Mouse (Mus musculus): Measurements from ENCODE around the gene Slc37a4.
"Not testable (repeated sequence)": the region's sequence is repeated elsewhere in the genome, so short reads cannot be mapped to it uniquely, and the experiment has no call there.

Gene Slc37a4

GRCm38 (mm10) chr9:44398551-44398950, 1.9 kb downstream of the Slc37a4 start:
- DNase-seq (ENCODE audit: low spot score), result no peak

GRCm38 (mm10) chr9:44399114-44399794, 2.6 kb downstream of the Slc37a4 start:
- no peak for DNase-seq (ENCODE audit: low spot score)

DNA sequence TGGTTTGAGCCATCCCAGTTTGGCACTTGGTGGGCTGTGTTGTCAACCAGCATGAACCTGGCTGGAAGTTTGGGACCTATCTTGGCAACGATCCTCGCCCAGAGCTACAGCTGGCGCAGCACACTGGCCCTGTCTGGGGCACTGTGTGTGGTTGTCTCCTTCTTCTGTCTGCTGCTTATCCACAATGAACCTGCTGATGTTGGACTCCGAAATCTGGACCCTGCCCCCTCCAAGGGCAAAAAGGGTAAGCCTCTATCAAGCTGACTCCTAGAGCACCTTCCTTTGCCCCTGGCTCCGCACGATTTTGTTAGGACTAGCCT, 3.1 kb downstream of the Slc37a4 start:
- no peak for DNase-seq (ENCODE audit: low spot score)

GRCm38 (mm10) chr9:44401081-44401480, 4.4 kb downstream of the Slc37a4 start:
- DNase-seq (ENCODE audit: low spot score), result no peak

GRCm38 (mm10) chr9:44405011-44405410, 8.4 kb downstream of the Slc37a4 start:
- no peak for DNase-seq (ENCODE audit: low spot score)

GRCm38 (mm10) chr9:44406906-44407751, 10.5 kb downstream of the Slc37a4 start, which contains the start of the genes Rps25 and Trappc4:
TSS of gene Rps25 (plus strand) at chr9:44407139.
TSS of gene Trappc4 (minus strand) at chr9:44407600.
- DNase-seq (ENCODE audit: low spot score), result peak; percentile 87

DNA sequence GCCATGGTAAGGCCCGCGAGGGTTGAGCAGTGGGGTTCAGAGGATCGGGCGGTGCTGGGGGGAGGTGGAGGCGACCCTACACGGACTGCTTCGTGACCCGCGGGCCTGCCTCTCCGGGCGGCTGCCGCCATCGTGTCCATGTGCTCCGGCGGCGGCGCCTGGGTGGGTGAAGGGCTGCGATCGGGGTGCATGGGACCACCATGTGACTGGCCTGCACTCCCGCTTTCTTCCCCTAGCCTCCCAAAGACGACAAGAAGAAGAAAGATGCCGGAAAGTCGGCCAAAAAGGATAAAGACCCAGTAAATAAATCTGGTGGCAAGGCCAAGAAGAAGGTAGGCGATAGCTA, 11.1 kb downstream of the Slc37a4 start:
- no peak for DNase-seq (ENCODE audit: low spot score)

DNA sequence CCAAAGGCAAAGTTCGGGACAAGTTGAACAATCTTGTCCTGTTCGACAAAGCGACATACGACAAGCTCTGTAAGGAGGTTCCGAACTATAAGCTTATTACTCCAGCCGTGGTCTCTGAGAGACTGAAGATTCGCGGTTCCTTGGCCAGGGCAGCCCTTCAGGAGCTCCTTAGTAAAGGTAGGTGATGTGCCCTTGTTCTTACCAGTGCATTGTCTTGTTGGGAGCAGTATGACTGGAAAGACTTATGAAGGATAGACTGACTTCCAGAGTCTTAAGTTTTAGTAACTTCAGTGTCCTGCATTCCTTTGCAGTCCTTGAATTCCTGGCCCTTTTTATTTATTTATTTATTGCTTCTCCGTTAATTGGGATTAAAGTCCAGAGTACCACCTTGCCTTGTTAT, 12.0 kb downstream of the Slc37a4 start:
- not testable (repeated sequence) for DNase-seq (ENCODE audit: low spot score)

DNA sequence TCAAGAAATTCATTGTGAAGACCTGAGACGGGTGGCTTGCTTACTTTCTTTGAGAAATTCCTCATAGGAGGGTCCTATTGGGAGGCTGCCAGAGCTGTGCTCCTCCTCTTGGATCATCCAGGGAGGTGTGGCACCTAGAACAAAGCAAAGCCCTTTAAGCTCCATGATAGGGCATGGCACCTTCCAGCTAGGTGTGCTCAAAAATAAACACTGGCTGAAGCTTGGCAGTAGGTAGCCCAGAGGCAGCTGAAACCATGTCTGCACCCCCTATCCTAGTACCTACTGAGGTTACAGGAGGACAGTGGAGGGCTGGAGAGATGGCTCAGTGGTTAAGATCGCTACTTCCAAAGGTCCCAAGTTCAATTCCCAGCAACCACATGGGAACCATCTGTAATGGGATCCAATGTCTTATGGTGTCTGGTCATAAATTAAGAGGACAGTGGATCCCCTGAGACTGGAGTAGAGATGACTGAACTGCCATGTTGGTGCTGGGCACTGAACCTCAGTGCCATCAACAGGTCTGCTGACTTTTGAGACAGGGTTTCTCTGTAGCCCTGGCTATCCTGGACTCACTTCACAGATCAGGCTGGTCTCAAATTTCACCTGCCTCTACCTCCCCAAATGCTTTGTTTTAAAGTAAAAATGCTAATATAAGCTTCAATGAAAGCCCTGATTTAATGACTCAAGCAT, 14.1 kb downstream of the Slc37a4 start:
- no peak for DNase-seq (ENCODE audit: low spot score)

- DNase-seq (ENCODE audit: low spot score), result no peak
Observed at GRCm38 (mm10) chr9:44411601-44412130, 15.0 kb downstream of the Slc37a4 start.

GRCm38 (mm10) chr9:44412306-44412705, 15.7 kb downstream of the Slc37a4 start:
- no peak for DNase-seq (ENCODE audit: low spot score)

DNA sequence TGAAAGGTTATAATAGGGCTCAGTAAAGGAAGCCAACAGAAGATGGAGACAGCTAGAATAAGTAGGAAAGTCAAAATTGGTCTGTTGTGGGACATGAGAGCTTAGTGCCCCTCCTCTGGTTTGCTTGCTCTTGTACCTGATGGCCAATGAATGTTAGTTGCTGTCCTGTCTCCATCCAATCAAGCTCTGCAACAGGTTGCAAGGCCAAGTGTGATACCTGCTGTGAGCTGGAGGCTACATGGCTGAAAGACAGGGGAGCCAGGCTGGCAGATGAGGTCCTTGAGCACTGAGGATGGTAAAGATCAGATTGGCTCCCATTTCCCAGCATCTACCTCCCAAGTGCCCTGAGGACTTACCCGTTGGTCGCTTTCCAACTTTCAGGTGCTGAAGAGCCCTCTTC, 16.1 kb downstream of the Slc37a4 start:
- no peak for DNase-seq (ENCODE audit: low spot score)

DNA sequence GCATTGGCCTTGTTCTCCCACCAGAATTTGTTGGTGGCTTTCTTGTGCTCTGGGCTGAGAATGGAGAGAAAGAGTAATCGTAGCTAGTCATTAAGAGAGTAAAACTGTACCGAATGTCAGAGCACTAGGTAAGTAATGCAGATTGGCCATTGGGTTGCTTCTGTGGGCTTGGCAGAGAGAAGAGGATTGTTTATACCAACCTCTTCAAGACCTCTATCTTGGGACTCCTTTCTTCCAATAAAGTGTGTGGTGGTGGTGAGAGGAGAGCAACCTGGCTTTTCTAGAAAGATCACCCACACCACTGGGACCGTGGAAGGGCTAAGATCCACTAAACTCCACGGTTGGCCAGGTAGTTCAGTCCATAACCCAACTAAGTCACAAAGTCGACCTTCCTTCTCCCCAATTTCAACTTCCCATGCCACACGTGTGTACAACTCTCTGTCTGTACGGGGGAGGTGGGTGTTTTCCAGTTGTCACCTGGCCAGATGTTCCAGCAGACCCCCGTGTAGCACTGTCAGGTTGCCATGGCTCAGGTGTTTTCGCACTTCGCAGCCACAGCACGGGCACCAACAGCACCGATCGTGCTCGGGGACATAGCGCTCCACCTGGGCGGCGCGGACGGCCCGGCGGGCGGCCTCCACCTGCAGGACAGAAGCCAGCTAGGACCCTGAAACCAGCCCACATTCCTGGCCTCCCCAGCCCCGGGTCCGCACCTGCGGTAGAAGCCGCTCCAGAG, 20.7 kb downstream of the Slc37a4 start:
- DNase-seq (ENCODE audit: low spot score), result peak; percentile 17

GRCm38 (mm10) chr9:44417892-44418363, 21.3 kb downstream of the Slc37a4 start:
- DNase-seq (ENCODE audit: low spot score), result peak; percentile 89

DNA sequence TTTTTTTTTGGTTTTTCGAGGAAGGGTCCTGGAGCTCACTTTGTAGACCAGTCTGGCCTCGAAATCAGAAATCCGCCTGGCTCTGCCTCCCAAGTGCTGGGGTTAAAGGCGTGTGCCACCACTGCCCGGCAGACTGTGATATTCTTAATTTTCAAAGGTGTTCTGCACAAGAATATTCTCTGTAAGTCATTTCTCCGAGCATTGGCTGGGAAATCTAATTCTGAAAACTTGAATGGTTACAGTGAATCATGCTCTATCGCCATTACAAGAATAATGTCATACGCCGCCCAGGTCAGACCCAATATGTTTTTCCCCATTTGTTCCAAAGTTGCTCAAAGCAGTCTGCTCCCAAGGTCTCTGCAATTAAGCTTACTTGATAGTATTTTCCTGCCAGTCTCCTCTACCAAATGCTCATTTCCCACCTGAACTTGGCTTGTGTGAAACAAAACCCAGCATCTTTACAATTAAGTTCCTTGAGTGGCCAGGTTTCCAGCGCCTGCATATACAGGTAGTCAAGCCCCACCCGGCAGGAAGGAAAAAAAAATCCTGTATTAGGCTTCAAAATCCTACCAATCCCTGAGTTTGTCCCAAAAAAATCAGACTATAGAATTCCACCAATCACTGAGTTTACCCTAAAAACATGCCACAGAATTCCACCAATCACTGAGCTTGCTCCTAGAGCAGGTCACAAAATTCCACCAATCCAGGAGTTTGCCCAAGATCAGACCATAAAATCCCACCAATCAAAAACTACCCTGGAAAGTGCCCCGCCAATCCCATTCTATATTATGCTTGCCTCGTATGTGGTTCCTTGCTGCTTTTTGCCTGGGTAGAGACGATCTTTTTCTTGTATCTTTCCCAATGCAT, 22.1 kb downstream of the Slc37a4 start, which contains the start of gene Ccdc84:
Ccdc84 (minus strand) TSS at position 51 of the 867 bp plus-strand sequence.
- no peak for DNase-seq (ENCODE audit: low spot score)

DNA sequence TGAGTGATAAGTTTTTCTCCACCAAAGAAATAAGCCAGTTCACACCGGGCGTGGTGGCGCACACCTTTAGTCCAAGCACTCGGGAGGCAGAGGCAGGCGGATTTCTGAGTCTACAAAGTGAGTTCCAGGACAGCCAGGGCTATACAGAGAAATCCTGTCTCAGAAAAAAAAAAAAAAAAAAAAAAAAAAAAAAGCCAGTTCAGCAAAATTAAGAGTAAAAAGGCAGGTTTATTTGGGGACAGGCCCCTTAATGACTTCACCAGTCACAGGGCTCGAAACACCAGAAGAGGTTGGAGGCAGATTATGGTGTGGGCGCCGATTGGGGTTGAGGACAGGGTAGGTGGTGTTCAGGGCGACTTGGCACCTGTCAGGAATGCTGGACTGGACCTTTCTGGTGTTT, 23.1 kb downstream of the Slc37a4 start:
- not testable (repeated sequence) for DNase-seq (ENCODE audit: low spot score)

DNA sequence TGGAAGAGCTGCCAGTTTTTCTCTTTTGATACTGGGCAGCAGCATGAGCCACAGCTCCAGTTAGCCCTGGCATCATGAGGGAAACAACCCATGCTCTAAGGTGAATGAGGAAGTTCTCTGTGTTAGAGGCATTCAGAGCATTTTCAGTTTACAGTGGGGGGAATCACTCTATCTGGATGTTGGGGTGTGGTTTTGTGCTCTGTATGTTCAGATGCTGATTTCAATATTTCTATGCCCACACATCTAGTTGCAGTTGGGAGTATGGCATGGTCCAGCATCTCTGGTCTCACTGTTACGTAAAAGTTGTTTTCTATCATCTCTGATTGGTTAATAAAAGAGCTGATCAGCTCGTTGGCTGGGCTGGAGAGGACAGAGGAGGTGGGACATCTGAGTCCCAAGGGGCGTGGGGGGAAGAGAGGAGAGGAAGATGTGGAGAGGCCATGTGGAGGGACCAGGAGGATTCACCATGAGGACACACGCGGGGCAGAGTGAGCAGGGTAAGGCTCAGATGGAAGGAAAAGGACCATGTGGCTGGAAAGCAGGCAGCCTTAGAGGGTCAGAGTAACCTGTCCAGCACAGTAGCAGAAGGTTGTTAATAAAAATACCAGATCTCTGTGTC, 23.7 kb downstream of the Slc37a4 start:
- DNase-seq (ENCODE audit: low spot score), result no peak

- DNase-seq (ENCODE audit: low spot score), result no peak
Observed at GRCm38 (mm10) chr9:44423576-44423975, 26.9 kb downstream of the Slc37a4 start.

- DNase-seq (ENCODE audit: low spot score), result no peak
Observed at GRCm38 (mm10) chr9:44432577-44433185, 36.0 kb downstream of the Slc37a4 start.

DNA sequence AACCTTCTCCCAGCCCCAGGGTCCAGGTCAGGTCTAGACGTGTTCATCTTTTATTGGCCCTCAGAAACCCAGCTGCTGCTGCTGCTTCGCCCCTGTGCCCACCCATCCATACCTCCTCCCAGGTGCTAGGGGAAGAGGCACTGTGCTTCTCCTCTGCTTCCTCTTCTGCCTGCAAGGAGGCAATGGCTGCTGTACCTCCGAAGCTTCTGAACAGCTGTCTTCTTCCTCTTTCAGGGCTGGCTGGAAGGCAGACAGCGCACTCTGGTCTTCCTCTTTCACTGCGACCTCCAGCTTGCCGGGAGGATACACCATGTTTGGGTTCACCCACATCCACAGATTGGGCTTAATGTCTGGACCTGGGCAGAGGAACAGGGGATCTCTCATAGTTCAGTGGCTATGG, 39.1 kb downstream of the Slc37a4 start:
- no peak for DNase-seq (ENCODE audit: low spot score)

All from ovary, adult 18-20 months (tissue).